Comparison of ENCODE assay signal across 15 mouse cellular contexts in the genomic region with DNA sequence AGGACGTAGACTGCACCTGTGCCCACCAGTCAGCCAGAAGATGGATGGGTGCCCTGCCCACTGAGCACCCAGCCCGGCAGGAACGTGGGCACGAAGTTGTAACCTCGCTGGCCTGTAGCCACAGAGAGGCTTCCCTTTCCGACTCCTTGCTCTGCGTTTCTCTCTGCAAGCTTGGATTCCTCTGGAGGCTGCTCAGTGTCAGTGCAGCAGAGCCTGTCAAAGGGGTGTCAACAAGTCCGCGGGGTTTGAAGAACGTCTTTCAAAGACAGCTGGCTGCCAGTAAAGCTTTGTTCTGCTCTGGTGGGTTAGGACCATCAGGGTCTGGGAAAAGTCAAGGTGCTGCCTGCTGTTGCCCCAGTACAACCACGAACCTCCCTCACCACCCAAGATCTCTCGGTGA. TPM values are rescaled to one million over a fixed set of nuclear protein-coding genes. Genes with fewer than 3 reads are reported as not detected.
DNase-seq lines count a peak whose midpoint lies in the region; ATAC-seq and TF ChIP-seq lines count a peak whose summit lies in the region.
"Had no signal": no experiment of that assay in that cellular context is flagged by ENCODE, and none has a peak within 500 bp of the region (broad histone marks: within the 10 kb centered on the region; RNA-seq: fewer than 3 reads in every experiment).

No protein-coding gene starts in this region.

- H3K27me3 ChIP-seq in heart, embryonic 10.5 days (ENCODE audit: insufficient read depth, poor library complexity, severe bottlenecking): peaks cover 94% of the 10 kb centered on the region
- H3K27me3 ChIP-seq in heart, embryonic 11.5 days (ENCODE audit: control insufficient read depth, insufficient read depth, low read length): peaks cover 86% of the 10 kb centered on the region
- peaks cover 22% of the 10 kb centered on the region for H3K27me3 ChIP-seq in liver, adult 2 months (ENCODE audit: control insufficient read depth, insufficient read depth, low read length)
- H3K27me3 ChIP-seq in limb, embryonic 13.5 days: peaks cover 89% of the 10 kb centered on the region

- whole genome bisulfite sequencing in heart, embryonic 10.5 days: 4% methylated on average over 12 of the region's 12 CpGs
- WGBS in heart, embryonic 11.5 days (ENCODE audit: insufficient replicate concordance): 5% methylated on average over 12 of the region's 12 CpGs
- WGBS in liver, adult 2 months: 8% methylated on average over 12 of the region's 12 CpGs
- 3% methylated on average over 12 of the region's 12 CpGs for WGBS in limb, embryonic 13.5 days

- no peak for TF ChIP-seq POLR2A in liver, adult 2 months (IDR thresholded peaks at IDR 0.05; ENCODE audit: extremely low read depth, insufficient read depth, low read length)
- TF ChIP-seq POLR2A in brain, embryonic 14.5 days (IDR thresholded peaks at IDR 0.05; ENCODE audit: borderline replicate concordance, extremely low read depth, insufficient read depth, insufficient read length, poor library complexity, severe bottlenecking): no peak

- TF ChIP-seq CTCF in liver, adult 2 months (IDR thresholded peaks at IDR 0.05; ENCODE audit: low read depth, low read length): peak; percentile 14; the same call in 1 of the 2 replicates
- peak; percentile 31; the same call in 1 of the 2 replicates for TF ChIP-seq CTCF in brain, embryonic 14.5 days (IDR thresholded peaks at IDR 0.05; ENCODE audit: borderline replicate concordance, extremely low read depth, insufficient read depth, insufficient read length)

- no peak for DNase-seq in heart, embryonic 10.5 days (ENCODE audit: low spot score)
- DNase-seq in liver, adult 2 months (ENCODE audit: extremely low read depth, low read depth, low spot score): no peak
- no peak for DNase-seq in liver
- no peak for DNase-seq in brain, embryonic 14.5 days (ENCODE audit: low read depth)
- no peak for DNase-seq in adrenal gland, adult 8-10 months
- no peak for DNase-seq in adrenal gland, postnatal 4 days (ENCODE audit: low spot score in 2 of 2)
- DNase-seq: cerebellum, postnatal 36 days; kidney, adult 11 months had no signal

- no peak overlapping the region for H3K9ac ChIP-seq in heart, embryonic 11.5 days (ENCODE audit: low read depth, low read length)
- 0 out of 2 replicates have a peak overlapping the region, but pooled peaks have one; percentile 11 for H3K9ac ChIP-seq in liver, adult 2 months (ENCODE audit: low read depth, low read length)
- 0 out of 2 replicates have a peak overlapping the region, but pooled peaks have one; percentile 19 for H3K9ac ChIP-seq in limb, embryonic 13.5 days
- H3K9ac ChIP-seq: limb, embryonic 12.5 days; neural tube, embryonic 12.5 days had no signal

- H3K36me3 ChIP-seq in heart, embryonic 10.5 days: no peaks in the 10 kb centered on the region
- H3K36me3 ChIP-seq in heart, embryonic 11.5 days (ENCODE audit: control insufficient read depth, insufficient read depth, low read length): no peaks in the 10 kb centered on the region
- no peaks in the 10 kb centered on the region for H3K36me3 ChIP-seq in liver, adult 2 months (ENCODE audit: control insufficient read depth, insufficient read depth, low read length)
- H3K36me3 ChIP-seq in limb, embryonic 13.5 days: no peaks in the 10 kb centered on the region
- H3K36me3 ChIP-seq: limb, embryonic 12.5 days; neural tube, embryonic 12.5 days had no signal

- H3K27ac ChIP-seq in heart, embryonic 10.5 days: no peak overlapping the region
- no peak overlapping the region for H3K27ac ChIP-seq in heart, embryonic 11.5 days (ENCODE audit: low read depth, low read length)
- H3K27ac ChIP-seq in liver, adult 2 months (replicated peaks; ENCODE audit: insufficient read depth, low read depth, low read length): peak overlapping the region; percentile 55; the same call in 1 of the 2 replicates
- H3K27ac ChIP-seq in limb, embryonic 13.5 days: no peak overlapping the region
- H3K27ac ChIP-seq: limb, embryonic 12.5 days; neural tube, embryonic 12.5 days had no signal

- no peak overlapping the region; the same call in 1 of the 2 replicates for H3K4me2 ChIP-seq in heart, embryonic 11.5 days
- no peak overlapping the region for H3K4me2 ChIP-seq in limb, embryonic 13.5 days (replicated peaks)
- H3K4me2 ChIP-seq: limb, embryonic 12.5 days; neural tube, embryonic 12.5 days had no signal

- no peaks in the 10 kb centered on the region for H3K9me3 ChIP-seq in heart, embryonic 10.5 days
- no peaks in the 10 kb centered on the region for H3K9me3 ChIP-seq in heart, embryonic 11.5 days (replicated peaks; ENCODE audit: control insufficient read depth, low read length)
- H3K9me3 ChIP-seq in limb, embryonic 13.5 days: no peaks in the 10 kb centered on the region; the same call in 1 of the 2 replicates
- H3K9me3 ChIP-seq: limb, embryonic 12.5 days; neural tube, embryonic 12.5 days had no signal

- peaks cover 41% of the 10 kb centered on the region for H3K4me1 ChIP-seq in heart, embryonic 10.5 days
- H3K4me1 ChIP-seq in heart, embryonic 11.5 days (ENCODE audit: control insufficient read depth, insufficient read depth, low read length): peaks cover 19% of the 10 kb centered on the region
- no peaks in the 10 kb centered on the region for H3K4me1 ChIP-seq in liver, adult 2 months (ENCODE audit: control insufficient read depth, insufficient read depth, low read length)
- H3K4me1 ChIP-seq in limb, embryonic 13.5 days: peaks cover 28% of the 10 kb centered on the region

- ATAC-seq in heart, embryonic 11.5 days (replicated peaks; ENCODE audit: insufficient number of reproducible peaks, low FRiP score, low TSS enrichment): no peak
- ATAC-seq in limb, embryonic 13.5 days (ENCODE audit: low FRiP score, low read depth): no peak

- no peaks in the 10 kb centered on the region for H3K79me2 ChIP-seq in liver, adult 2 months (ENCODE audit: control insufficient read depth, insufficient read depth, low read length)

- 0 out of 2 replicates have a peak overlapping the region, but pooled peaks have one; percentile 12 for H3K4me3 ChIP-seq in heart, embryonic 10.5 days
- no peak overlapping the region for H3K4me3 ChIP-seq in heart, embryonic 11.5 days (ENCODE audit: low read depth, low read length)
- no peak overlapping the region for H3K4me3 ChIP-seq in liver, adult 2 months (ENCODE audit: insufficient read depth, low read depth, low read length)
- no peak overlapping the region for H3K4me3 ChIP-seq in limb, embryonic 13.5 days
- H3K4me3 ChIP-seq: limb, embryonic 12.5 days; neural tube, embryonic 12.5 days had no signal

RNA-seq across cellular contexts. Expression of a gene that starts 12.7 kb away (rescaled TPM):
- 3.1 and 41.3 TPM in 2 replicates for polyA plus RNA-seq in heart, embryonic 10.5 days (2016; fragmentation: Nextera tagmentation; extraction: Ambion mirVana)
- polyA plus RNA-seq in heart, embryonic 11.5 days (2014; fragmentation: Nextera tagmentation; extraction: Ambion mirVana): 3.1 and 9.0 TPM in 2 replicates
- total RNA-seq in liver, adult 2 months (2014; rRNA removed): 1.3 and 1.4 TPM in 2 replicates
- 3.1 and 3.4 TPM in 2 replicates for polyA plus RNA-seq in liver, adult 2 months (2012; rRNA removed)
- polyA plus RNA-seq in brain, embryonic 14.5 days (2012; rRNA removed): 1.2 and 1.3 TPM in 2 replicates
- 0.43 and 0.86 TPM in 2 replicates for polyA plus RNA-seq in limb, embryonic 13.5 days (2015; fragmentation: Nextera tagmentation; extraction: Ambion mirVana)
- under 1 TPM; 0.17 to 0.46 (median 0.29) TPM for total RNA-seq in adrenal gland, adult 8-10 months (2022)
- 1 to 10 TPM; 1.1 TPM for total RNA-seq in adrenal gland, postnatal 4 days (2021)
- total RNA-seq: megakaryocyte-erythroid progenitor cell, adult 5-6 weeks had no signal

RNA-seq across cellular contexts. Expression of a gene that starts 36.7 kb away (rescaled TPM):
- polyA plus RNA-seq in heart, embryonic 10.5 days (2016; fragmentation: Nextera tagmentation; extraction: Ambion mirVana): 57.0 and 58.7 TPM in 2 replicates
- polyA plus RNA-seq in heart, embryonic 11.5 days (2014; fragmentation: Nextera tagmentation; extraction: Ambion mirVana): 45.1 and 46.2 TPM in 2 replicates
- 23.6 and 29.5 TPM in 2 replicates for total RNA-seq in liver, adult 2 months (2014; rRNA removed)
- polyA plus RNA-seq in liver, adult 2 months (2012; rRNA removed): 22.7 and 29.8 TPM in 2 replicates
- polyA plus RNA-seq in brain, embryonic 14.5 days (2012; rRNA removed): 81.0 and 120 TPM in 2 replicates
- 65.4 and 76.9 TPM in 2 replicates for polyA plus RNA-seq in limb, embryonic 13.5 days (2015; fragmentation: Nextera tagmentation; extraction: Ambion mirVana)
- 10 to 100 TPM; 35.0 to 59.1 (median 47.1) TPM for total RNA-seq in adrenal gland, adult 8-10 months (2022)
- 10 to 100 TPM; 39.2 to 42.7 TPM for total RNA-seq in adrenal gland, postnatal 4 days (2021)

RNA-seq across cellular contexts. Expression of a gene that starts 44.5 kb away (rescaled TPM):
- polyA plus RNA-seq in heart, embryonic 10.5 days (2016; fragmentation: Nextera tagmentation; extraction: Ambion mirVana): 12.4 and 14.8 TPM in 2 replicates
- 12.7 and 14.1 TPM in 2 replicates for polyA plus RNA-seq in heart, embryonic 11.5 days (2014; fragmentation: Nextera tagmentation; extraction: Ambion mirVana)
- 0.07 TPM in 1 of 2 replicates, not detected in the other for total RNA-seq in liver, adult 2 months (2014; rRNA removed)
- polyA plus RNA-seq in liver, adult 2 months (2012; rRNA removed): 0.06 and 0.07 TPM in 2 replicates
- 1.4 and 3.5 TPM in 2 replicates for polyA plus RNA-seq in brain, embryonic 14.5 days (2012; rRNA removed)
- 7.5 and 8.3 TPM in 2 replicates for polyA plus RNA-seq in limb, embryonic 13.5 days (2015; fragmentation: Nextera tagmentation; extraction: Ambion mirVana)
- 1 to 10 TPM; 3.9 to 5.9 (median 5.1) TPM for total RNA-seq in adrenal gland, adult 8-10 months (2022)
- total RNA-seq in adrenal gland, postnatal 4 days (2021): 10 to 100 TPM in 1 of 2 experiments, 1 to 10 TPM in 1; 9.8 to 15.2 TPM
- total RNA-seq: megakaryocyte-erythroid progenitor cell, adult 5-6 weeks had no signal

RNA-seq across cellular contexts. Expression of a gene that starts 56.3 kb away (rescaled TPM):
- 0.53 and 2.0 TPM in 2 replicates for polyA plus RNA-seq in heart, embryonic 10.5 days (2016; fragmentation: Nextera tagmentation; extraction: Ambion mirVana)
- 0.69 and 1.2 TPM in 2 replicates for polyA plus RNA-seq in heart, embryonic 11.5 days (2014; fragmentation: Nextera tagmentation; extraction: Ambion mirVana)
- not detected in 2 replicates for total RNA-seq in liver, adult 2 months (2014; rRNA removed)
- not detected in 2 replicates for polyA plus RNA-seq in liver, adult 2 months (2012; rRNA removed)
- 0.20 and 0.37 TPM in 2 replicates for polyA plus RNA-seq in brain, embryonic 14.5 days (2012; rRNA removed)
- polyA plus RNA-seq in limb, embryonic 13.5 days (2015; fragmentation: Nextera tagmentation; extraction: Ambion mirVana): 0.15 and 0.18 TPM in 2 replicates
- under 1 TPM; 0.24 to 0.78 (median 0.54) TPM for total RNA-seq in adrenal gland, adult 8-10 months (2022)
- 1 to 10 TPM; 1.2 to 1.8 TPM for total RNA-seq in adrenal gland, postnatal 4 days (2021)
- total RNA-seq: gastrocnemius, adult 18-20 months; layer of hippocampus, adult 18-20 months; megakaryocyte-erythroid progenitor cell, adult 5-6 weeks had no signal
